Mouse (Mus musculus) CH12.LX (cell line): Measurements from ENCODE around the gene Lsm2.

ENCODE experiments used
- CHD2 ChIP-seq: IDR thresholded peaks from 2 replicates; pipeline ENCODE4 v1.6.1; 2011; ENCODE audit warnings: low read length, improper control_type of control experiment
- CTCF ChIP-seq, 2 experiments: IDR thresholded peaks in 1 of 2; conservative IDR thresholded peaks in 1 of 2; 2 replicates each; pipeline ENCODE4 v1.5.1; 2011 to 2012; ENCODE audit warnings: low read depth in 2 of 2, low read length in 2 of 2, improper control_type of control experiment in 1 of 2, inconsistent platforms in 1 of 2, mild to moderate bottlenecking in 1 of 2, moderate library complexity in 1 of 2
- MAX ChIP-seq: IDR thresholded peaks from 2 replicates; pipeline ENCODE4 v1.6.1; 2011; ENCODE audit warnings: low read length, improper control_type of control experiment
- MXI1 ChIP-seq: IDR thresholded peaks from 2 replicates; pipeline ENCODE4 v1.6.1; 2011; ENCODE audit warnings: mild to moderate bottlenecking, low read depth, low read length, improper control_type of control experiment
- POLR2A ChIP-seq: IDR thresholded peaks from 2 replicates; pipeline ENCODE4 v1.6.1; 2011; ENCODE audit warnings: low read depth, mild to moderate bottlenecking, improper control_type of control experiment, low read length
- TBP ChIP-seq: conservative IDR thresholded peaks from 2 replicates; pipeline ENCODE4 v1.6.1; 2011; ENCODE audit warnings: low read depth, low read length, improper control_type of control experiment
- UBTF ChIP-seq: IDR thresholded peaks from 2 replicates; pipeline ENCODE4 v1.6.1; 2012; ENCODE audit warnings: low read depth, mild to moderate bottlenecking, inconsistent platforms, low read length, improper control_type of control experiment, moderate library complexity
- ZC3H11A ChIP-seq: IDR thresholded peaks from 2 replicates; pipeline ENCODE4 v1.6.1; 2012; ENCODE audit warnings: low read depth, mild to moderate bottlenecking, inconsistent platforms, low read length, improper control_type of control experiment
- ZKSCAN1 ChIP-seq: IDR thresholded peaks from 2 replicates; pipeline ENCODE4 v1.6.1; 2012; ENCODE audit warnings: low read depth, inconsistent platforms, low read length, improper control_type of control experiment, borderline replicate concordance

- no peak for TF ChIP-seq ZC3H11A
- no peak for TF ChIP-seq ZKSCAN1
- TF ChIP-seq CTCF (conservative IDR thresholded peaks at IDR 0.05 in 1 of 2, IDR thresholded peaks at IDR 0.05 in 1 of 2; ENCODE audit: low read depth in 2 of 2, low read length in 2 of 2), result peak; percentile 26 to 43; a peak in 2 of 4 replicates
- no peak; the same call in 1 of the 2 replicates for TF ChIP-seq POLR2A
- TF ChIP-seq MAX, result no peak
- TF ChIP-seq CHD2, result 0 out of 2 replicates have a peak, but pooled peaks have one; percentile 21
- TF ChIP-seq TBP, result no peak
- no peak for TF ChIP-seq UBTF
- no peak for TF ChIP-seq MXI1
Observed at GRCm38 (mm10) chr17:34950514-34951455, 30.9 kb upstream of the Lsm2 start.
